Comparison of ENCODE assay signal across 10 mouse cellular contexts in the genomic region with DNA sequence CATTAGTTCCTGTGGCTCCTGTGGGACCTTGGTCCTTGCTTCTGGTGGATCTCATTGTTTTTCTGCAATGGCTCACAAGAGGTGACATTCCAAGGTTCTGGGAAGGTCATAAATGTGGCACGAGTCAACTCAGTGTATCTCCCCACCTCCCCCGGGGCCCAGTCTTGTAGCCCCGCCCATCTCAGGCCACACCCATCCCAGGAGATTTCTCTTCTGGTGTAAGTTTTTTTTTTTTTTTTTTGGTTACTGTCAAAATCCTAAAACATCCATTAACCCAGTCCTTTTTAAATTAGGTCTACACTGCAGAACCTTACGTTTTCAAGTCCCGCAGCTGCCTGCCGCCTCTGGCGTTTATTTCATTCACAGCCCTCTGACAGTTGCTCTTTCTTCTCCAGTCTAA. TPM values are rescaled to one million over a fixed set of nuclear protein-coding genes. Genes with fewer than 3 reads are reported as not detected.
DNase-seq lines count a peak whose midpoint lies in the region; ATAC-seq and TF ChIP-seq lines count a peak whose summit lies in the region.
"Had no signal": no experiment of that assay in that cellular context is flagged by ENCODE, and none has a peak within 500 bp of the region (broad histone marks: within the 10 kb centered on the region; RNA-seq: fewer than 3 reads in every experiment).

No protein-coding gene starts in this region.

- H3K27me3 ChIP-seq in ES-Bruce4 (ENCODE audit: control insufficient read depth, insufficient read depth, low read length, poor library complexity, severe bottlenecking): no peaks in the 10 kb centered on the region
- H3K27me3 ChIP-seq in cerebellum, adult 2 months (ENCODE audit: control insufficient read depth, insufficient read depth, low read length): no peaks in the 10 kb centered on the region; the same call in 1 of the 2 replicates

- peak; percentile 23; the same call in 1 of the 2 replicates for ATAC-seq in granulocyte monocyte progenitor cell, adult 5-6 weeks (replicated peaks; ENCODE audit: poor library complexity, severe bottlenecking)
- ATAC-seq: hindbrain, embryonic 16.5 days had no signal

- no peaks in the 10 kb centered on the region for H3K36me3 ChIP-seq in ES-Bruce4 (ENCODE audit: control insufficient read depth, insufficient read depth, low read length, poor library complexity, severe bottlenecking)
- H3K36me3 ChIP-seq: embryonic facial prominence, embryonic 12.5 days had no signal

- H3K9me3 ChIP-seq in ES-Bruce4 (replicated peaks; ENCODE audit: control insufficient read depth, insufficient read depth, low read length, poor library complexity, severe bottlenecking): no peaks in the 10 kb centered on the region
- H3K9me3 ChIP-seq: embryonic facial prominence, embryonic 12.5 days had no signal

- no peak for TF ChIP-seq CTCF in ES-Bruce4 (IDR thresholded peaks at IDR 0.05; ENCODE audit: low read depth, low read length)
- no peak for TF ChIP-seq CTCF in cerebellum, adult 2 months (IDR thresholded peaks at IDR 0.05; ENCODE audit: borderline replicate concordance, insufficient read depth, low read depth, low read length)

- 33% methylated on average over 7 of the region's 7 CpGs for WGBS in cerebellum, adult 2 months

- DNase-seq in kidney, postnatal 4 days: peak; percentile 26 to 37
- no peak for DNase-seq in kidney, postnatal 14 days
- DNase-seq in naive thymus-derived CD4-positive, alpha-beta T cell, adult 2 months (ENCODE audit: low read depth): peak; percentile 62
- DNase-seq in layer of hippocampus, adult 8-10 months (ENCODE audit: low spot score in 2 of 2): no peak
- DNase-seq in cerebellum, adult 2 months: no peak
- DNase-seq: right cerebral cortex, adult 18-20 months had no signal

- peak overlapping the region; percentile 17 for H3K4me3 ChIP-seq in ES-Bruce4 (ENCODE audit: low read depth, low read length)
- no peak overlapping the region for H3K4me3 ChIP-seq in cerebellum, adult 2 months (replicated peaks; ENCODE audit: insufficient read depth, low read depth, low read length)
- H3K4me3 ChIP-seq: embryonic facial prominence, embryonic 12.5 days had no signal

- TF ChIP-seq POLR2A in ES-Bruce4 (IDR thresholded peaks at IDR 0.05; ENCODE audit: insufficient read depth, low read length): no peak
- TF ChIP-seq POLR2A in cerebellum, adult 2 months (IDR thresholded peaks at IDR 0.05; ENCODE audit: borderline replicate concordance, insufficient read depth, low read length): no peak

- no peak overlapping the region for H3K27ac ChIP-seq in ES-Bruce4 (ENCODE audit: insufficient read depth, low read length)
- H3K27ac ChIP-seq in cerebellum, adult 2 months (ENCODE audit: insufficient read depth, low read length): no peak overlapping the region
- H3K27ac ChIP-seq: embryonic facial prominence, embryonic 12.5 days had no signal

- H3K9ac ChIP-seq in ES-Bruce4 (ENCODE audit: low read depth, poor library complexity, severe bottlenecking): no peak overlapping the region
- H3K9ac ChIP-seq: embryonic facial prominence, embryonic 12.5 days had no signal

- TF ChIP-seq EP300 in ES-Bruce4 (IDR thresholded peaks at IDR 0.05; ENCODE audit: insufficient read depth, low read depth, low read length): no peak

- H3K4me1 ChIP-seq in ES-Bruce4 (ENCODE audit: control insufficient read depth, insufficient read depth, low read length): no peaks in the 10 kb centered on the region
- H3K4me1 ChIP-seq in cerebellum, adult 2 months (ENCODE audit: control insufficient read depth, insufficient read depth, low read length): no peaks in the 10 kb centered on the region

RNA-seq across cellular contexts. Expression of gene Chaf1b, which starts 51.3 kb away (rescaled TPM):
- polyA plus RNA-seq in ES-Bruce4 (2011; ENCODE audit: insufficient read depth, insufficient read length, low read depth, missing spikeins): 63.0 and 63.8 TPM in 2 replicates
- total RNA-seq in granulocyte monocyte progenitor cell, adult 5-6 weeks (2014; fragmentation: Nextera tagmentation): 50.8 and 68.0 TPM in 2 replicates
- total RNA-seq in granulocyte monocyte progenitor cell, adult 5-6 weeks (2017): 50.6 and 73.7 TPM in 2 replicates
- total RNA-seq in layer of hippocampus, adult 8-10 months (2022): 1 to 10 TPM in 2 of 4 experiments, under 1 TPM in 2; 0.18 to 1.5 (median 0.96) TPM
- 0.51 and 0.89 TPM in 2 replicates for polyA plus RNA-seq in cerebellum, adult 2 months (2012; rRNA removed)

Comparison
In these comparisons a context has a peak if more than half of its experiments do, and no peak if none do; other contexts are left out.
1. DNase-seq: peak in kidney, postnatal 4 days (2 of 2) and naive thymus-derived CD4-positive, alpha-beta T cell, adult 2 months (single experiment); none in kidney, postnatal 14 days (single experiment), layer of hippocampus, adult 8-10 months (0 of 2) and cerebellum, adult 2 months (0 of 2).
2. RNA of gene Chaf1b, which starts 51.3 kb away (total RNA-seq): 50.6 to 73.7 TPM in granulocyte monocyte progenitor cell, adult 5-6 weeks; 0.18 to 1.5 TPM in layer of hippocampus, adult 8-10 months; every median in the first group is over 10 times any median in the second.